Mouse (Mus musculus): ENCODE data around the gene Tbcel. TPM values are rescaled to one million over a fixed set of nuclear protein-coding genes. Genes with fewer than 3 reads are reported as not detected.

The Tbcel gene
- polyA plus RNA-seq, 1 experiment from 2014 or later: 6.4 TPM

GRCm38 (mm10) chr9:42378071-42378470 lies 129.5 kb downstream of the Tbcel start:
- Histone ChIP-seq H3K36me3 (ENCODE audit: control insufficient read depth, insufficient read depth, low read length) (no peaks in the 10 kb centered on the region), H3K4me2 (no peak overlapping the region), H3K27me3 (replicated peaks; ENCODE audit: control insufficient read depth, insufficient read depth, low read length) (no peaks in the 10 kb centered on the region), H3K9me3 (ENCODE audit: control insufficient read depth, low read length) (no peaks in the 10 kb centered on the region), H3K27ac (ENCODE audit: low read depth, low read length) (no peak overlapping the region), H3K9ac (ENCODE audit: low read depth, low read length) (no peak overlapping the region), H3K4me1 (replicated peaks; ENCODE audit: control insufficient read depth, insufficient read depth, low read length) (no peaks in the 10 kb centered on the region), H3K4me3 (ENCODE audit: low read depth, low read length) (no peak overlapping the region)
- ATAC-seq (replicated peaks; ENCODE audit: low FRiP score): no peak
- WGBS: 85% methylated on average over 4 of the region's 4 CpGs
- DNase-seq (ENCODE audit: low spot score): no peak

GRCm38 (mm10) chr9:42377656-42378055 lies 130.0 kb downstream of the Tbcel start:
- no peaks in the 10 kb centered on the region for H3K4me1 ChIP-seq (replicated peaks; ENCODE audit: control insufficient read depth, insufficient read depth, low read length)
- no peak overlapping the region for H3K9ac ChIP-seq (ENCODE audit: low read depth, low read length)
- WGBS: 89% methylated on average over 15 of the region's 15 CpGs
- no peaks in the 10 kb centered on the region for H3K27me3 ChIP-seq (replicated peaks; ENCODE audit: control insufficient read depth, insufficient read depth, low read length)
- no peak overlapping the region for H3K27ac ChIP-seq (ENCODE audit: low read depth, low read length)
- no peaks in the 10 kb centered on the region for H3K9me3 ChIP-seq (ENCODE audit: control insufficient read depth, low read length)
- ATAC-seq (replicated peaks; ENCODE audit: low FRiP score): no peak
- no peak overlapping the region for H3K4me3 ChIP-seq (ENCODE audit: low read depth, low read length)
- H3K4me2 ChIP-seq: no peak overlapping the region
- no peaks in the 10 kb centered on the region for H3K36me3 ChIP-seq (ENCODE audit: control insufficient read depth, insufficient read depth, low read length)
- DNase-seq (ENCODE audit: low spot score): no peak

GRCm38 (mm10) chr9:42371670-42372368 lies 135.8 kb downstream of the Tbcel start:
- H3K4me2 ChIP-seq: peak overlapping the region; percentile 44
- no peaks in the 10 kb centered on the region for H3K27me3 ChIP-seq (replicated peaks; ENCODE audit: control insufficient read depth, insufficient read depth, low read length)
- 41% methylated on average over 6 of the region's 6 CpGs for WGBS
- no peaks in the 10 kb centered on the region for H3K9me3 ChIP-seq (ENCODE audit: control insufficient read depth, low read length)
- DNase-seq (ENCODE audit: low spot score) (peak; percentile 49), ATAC-seq (replicated peaks; ENCODE audit: low FRiP score) (peak; percentile 96)
- no peak overlapping the region for H3K9ac ChIP-seq (ENCODE audit: low read depth, low read length)
- H3K27ac ChIP-seq (ENCODE audit: low read depth, low read length): peak overlapping the region; percentile 77; the same call in 1 of the 2 replicates
- no peaks in the 10 kb centered on the region for H3K36me3 ChIP-seq (ENCODE audit: control insufficient read depth, insufficient read depth, low read length)
- no peak overlapping the region for H3K4me3 ChIP-seq (ENCODE audit: low read depth, low read length)
- 0 out of 2 replicates have a peak, but pooled peaks cover 2% of the 10 kb centered on the region for H3K4me1 ChIP-seq (replicated peaks; ENCODE audit: control insufficient read depth, insufficient read depth, low read length)

Small RNA genes within 50 kb of the gene (microRNA-seq; reads per million reads assigned to microRNA genes)
- gene Gm44311 (ENCODE audit: borderline number of aligned reads): not detected

Other genes starting within 250 kb of the Tbcel start
- 71.4 and 80.4 TPM in 2 replicates for gene Sc5d, start 243.6 kb downstream of the Tbcel start, polyA plus RNA-seq (2014; fragmentation: Nextera tagmentation; extraction: Ambion mirVana)
- 0.08 TPM in 1 of 2 replicates, not detected in the other for gene Tecta, start 107.9 kb downstream of the Tbcel start, polyA plus RNA-seq (2014; fragmentation: Nextera tagmentation; extraction: Ambion mirVana)

Data from liver, embryonic 11.5 days (tissue).